ENCODE assay signal across 9 mouse cellular contexts in genomic region chr8:123410049-123410587, GRCm38 (mm10). TPM values are rescaled to one million over a fixed set of nuclear protein-coding genes. Genes with fewer than 3 reads are reported as not detected.
DNase-seq lines count a peak whose midpoint lies in the region; ATAC-seq and TF ChIP-seq lines count a peak whose summit lies in the region.
"Had no signal": no experiment of that assay in that cellular context is flagged by ENCODE, and none has a peak within 500 bp of the region (broad histone marks: within the 10 kb centered on the region; RNA-seq: fewer than 3 reads in every experiment).

No protein-coding gene starts in this region.

- intact Hi-C loops in gastrocnemius, adult 2 months (cut with DNase I): no loop called here

- WGBS in forebrain, postnatal 0 days: 11% methylated on average over 8 of the region's 8 CpGs
- WGBS in hindbrain, embryonic 16.5 days: 17% methylated on average over 8 of the region's 8 CpGs

- no peaks in the 10 kb centered on the region for H3K27me3 ChIP-seq in forebrain, postnatal 0 days (ENCODE audit: insufficient read depth, low read length)
- no peaks in the 10 kb centered on the region for H3K27me3 ChIP-seq in hindbrain, embryonic 16.5 days (replicated peaks; ENCODE audit: control insufficient read depth, insufficient read depth, low read length)

- no peak for ATAC-seq in forebrain, postnatal 0 days
- ATAC-seq in hindbrain, embryonic 16.5 days: no peak

- DNase-seq in gastrocnemius, adult 2 months: peak; percentile 62
- no peak for DNase-seq in gastrocnemius, postnatal 4 days (ENCODE audit: low spot score in 2 of 2)
- peak; percentile 86 for DNase-seq in 3T3-L1 (ENCODE audit: low read depth, low spot score)
- peak; percentile 75 for DNase-seq in brain, embryonic 14.5 days (ENCODE audit: low read depth)
- DNase-seq in forebrain, postnatal 0 days: peak; percentile 78
- DNase-seq in testis, postnatal 10 days (ENCODE audit: low spot score): peak; percentile 71
- DNase-seq in right cerebral cortex, postnatal 14 days: no peak

- TF ChIP-seq CTCF in gastrocnemius, adult 2 months (IDR thresholded peaks at IDR 0.05): no peak
- no peak for TF ChIP-seq CTCF in brain, embryonic 14.5 days (IDR thresholded peaks at IDR 0.05; ENCODE audit: borderline replicate concordance, extremely low read depth, insufficient read depth, insufficient read length)
- no peak for TF ChIP-seq CTCF in forebrain, postnatal 0 days (IDR thresholded peaks at IDR 0.05; ENCODE audit: low read depth)

- peak overlapping the region; percentile 90 for H3K4me2 ChIP-seq in forebrain, postnatal 0 days (ENCODE audit: low read depth)
- peak overlapping the region; percentile 98 for H3K4me2 ChIP-seq in hindbrain, embryonic 16.5 days (ENCODE audit: low read length)

- no peak overlapping the region for H3K27ac ChIP-seq in gastrocnemius, adult 2 months
- H3K27ac ChIP-seq in forebrain, postnatal 0 days (ENCODE audit: low read depth, low read length): peak overlapping the region; percentile 98
- H3K27ac ChIP-seq in hindbrain, embryonic 16.5 days (ENCODE audit: low read depth, low read length): peak overlapping the region; percentile 96

- H3K4me3 ChIP-seq in gastrocnemius, adult 2 months: no peak overlapping the region
- peak overlapping the region; percentile 72 for H3K4me3 ChIP-seq in forebrain, postnatal 0 days (ENCODE audit: low read depth, low read length)
- peak overlapping the region; percentile 79 for H3K4me3 ChIP-seq in hindbrain, embryonic 16.5 days (ENCODE audit: low read length)

- TF ChIP-seq POLR2A in brain, embryonic 14.5 days (IDR thresholded peaks at IDR 0.05; ENCODE audit: borderline replicate concordance, extremely low read depth, insufficient read depth, insufficient read length, poor library complexity, severe bottlenecking): no peak

- no peaks in the 10 kb centered on the region for H3K36me3 ChIP-seq in forebrain, postnatal 0 days (ENCODE audit: insufficient read depth)
- H3K36me3 ChIP-seq in hindbrain, embryonic 16.5 days (ENCODE audit: control insufficient read depth, insufficient read depth, low read length): no peaks in the 10 kb centered on the region

- peak overlapping the region; percentile 99 for H3K9ac ChIP-seq in forebrain, postnatal 0 days
- peak overlapping the region; percentile 84 for H3K9ac ChIP-seq in hindbrain, embryonic 16.5 days (ENCODE audit: low read depth, low read length)

- H3K4me1 ChIP-seq in forebrain, postnatal 0 days (ENCODE audit: insufficient read depth): peaks cover 14% of the 10 kb centered on the region; the same call in 1 of the 2 replicates
- peaks cover 17% of the 10 kb centered on the region for H3K4me1 ChIP-seq in hindbrain, embryonic 16.5 days (ENCODE audit: control insufficient read depth, insufficient read depth, low read depth, low read length)

- H3K9me3 ChIP-seq in forebrain, postnatal 0 days (ENCODE audit: low read length): no peaks in the 10 kb centered on the region
- H3K9me3 ChIP-seq in hindbrain, embryonic 16.5 days (ENCODE audit: control insufficient read depth, low read length): no peaks in the 10 kb centered on the region

RNA-seq across cellular contexts. Expression of gene Tubb3, which starts 1.1 kb away (rescaled TPM):
- not detected for total RNA-seq in gastrocnemius, adult 2 months (2021)
- total RNA-seq in gastrocnemius, postnatal 4 days (2021): under 1 TPM; 0.61 to 0.96 TPM
- polyA plus RNA-seq in brain, embryonic 14.5 days (2012; rRNA removed): 3,325 and 3,474 TPM in 2 replicates
- total RNA-seq in forebrain, postnatal 0 days (2014; rRNA removed): 3,807 and 3,931 TPM in 2 replicates
- 2,045 and 2,116 TPM in 2 replicates for polyA plus RNA-seq in forebrain, postnatal 0 days (2015; fragmentation: Nextera tagmentation; extraction: Ambion mirVana)
- polyA plus RNA-seq in hindbrain, embryonic 16.5 days (2015; fragmentation: Nextera tagmentation; extraction: Ambion mirVana): 1,869 and 1,947 TPM in 2 replicates

RNA-seq across cellular contexts. Expression of gene Mc1r, which starts 3.2 kb away (rescaled TPM):
- not detected for total RNA-seq in gastrocnemius, adult 2 months (2021)
- not detected for total RNA-seq in gastrocnemius, postnatal 4 days (2021)
- 0.05 and 0.08 TPM in 2 replicates for polyA plus RNA-seq in brain, embryonic 14.5 days (2012; rRNA removed)
- total RNA-seq in forebrain, postnatal 0 days (2014; rRNA removed): 0.10 TPM in 1 of 2 replicates, not detected in the other
- 0.07 and 0.08 TPM in 2 replicates for polyA plus RNA-seq in forebrain, postnatal 0 days (2015; fragmentation: Nextera tagmentation; extraction: Ambion mirVana)
- 0.05 and 0.10 TPM in 2 replicates for polyA plus RNA-seq in hindbrain, embryonic 16.5 days (2015; fragmentation: Nextera tagmentation; extraction: Ambion mirVana)
- polyA plus RNA-seq: lung, embryonic 16.5 days had no signal

RNA-seq across cellular contexts. Expression of gene Def8, which starts 13.2 kb away (rescaled TPM):
- 10 to 100 TPM; 38.5 to 39.1 TPM for total RNA-seq in gastrocnemius, adult 2 months (2021)
- 10 to 100 TPM; 32.2 to 37.3 TPM for total RNA-seq in gastrocnemius, postnatal 4 days (2021)
- 53.2 and 55.5 TPM in 2 replicates for polyA plus RNA-seq in brain, embryonic 14.5 days (2012; rRNA removed)
- total RNA-seq in forebrain, postnatal 0 days (2014; rRNA removed): 35.8 and 41.4 TPM in 2 replicates
- polyA plus RNA-seq in forebrain, postnatal 0 days (2015; fragmentation: Nextera tagmentation; extraction: Ambion mirVana): 35.0 and 36.4 TPM in 2 replicates
- polyA plus RNA-seq in hindbrain, embryonic 16.5 days (2015; fragmentation: Nextera tagmentation; extraction: Ambion mirVana): 50.5 and 53.5 TPM in 2 replicates

RNA-seq across cellular contexts. Expression of gene Tcf25, which starts 36.6 kb away (rescaled TPM):
- 100 to 1,000 TPM; 134 to 140 TPM for total RNA-seq in gastrocnemius, adult 2 months (2021)
- total RNA-seq in gastrocnemius, postnatal 4 days (2021): 100 to 1,000 TPM; 174 to 177 TPM
- polyA plus RNA-seq in brain, embryonic 14.5 days (2012; rRNA removed): 313 and 402 TPM in 2 replicates
- 434 and 487 TPM in 2 replicates for total RNA-seq in forebrain, postnatal 0 days (2014; rRNA removed)
- polyA plus RNA-seq in forebrain, postnatal 0 days (2015; fragmentation: Nextera tagmentation; extraction: Ambion mirVana): 275 and 296 TPM in 2 replicates
- 396 and 405 TPM in 2 replicates for polyA plus RNA-seq in hindbrain, embryonic 16.5 days (2015; fragmentation: Nextera tagmentation; extraction: Ambion mirVana)

Comparison
In these comparisons a context has a peak if more than half of its experiments do, and no peak if none do; other contexts are left out.
1. DNase-seq: peak in gastrocnemius, adult 2 months (single experiment), 3T3-L1 (single experiment), brain, embryonic 14.5 days (single experiment), forebrain, postnatal 0 days (single experiment) and testis, postnatal 10 days (single experiment); none in gastrocnemius, postnatal 4 days (0 of 2) and right cerebral cortex, postnatal 14 days (single experiment).
2. RNA of gene Tubb3, which starts 1.1 kb away (total RNA-seq): 3,807 to 3,931 TPM in forebrain, postnatal 0 days; 0.61 to 0.96 TPM in gastrocnemius, postnatal 4 days and not detected in gastrocnemius, adult 2 months; every median in the first group is over 1,000 times any median in the second.